Mouse (Mus musculus): Measurements from ENCODE around the gene Nrxn1.

The Nrxn1 gene

GRCm38 (mm10) chr17:90116241-90116640 is 976.6 kb downstream of the Nrxn1 start:
- no peak for DNase-seq (ENCODE audit: low read depth in 2 of 2, low spot score in 2 of 2)

GRCm38 (mm10) chr17:90094999-90095398 is 997.9 kb downstream of the Nrxn1 start:
- DNase-seq (ENCODE audit: low read depth in 2 of 2, low spot score in 2 of 2), result no peak

DNA sequence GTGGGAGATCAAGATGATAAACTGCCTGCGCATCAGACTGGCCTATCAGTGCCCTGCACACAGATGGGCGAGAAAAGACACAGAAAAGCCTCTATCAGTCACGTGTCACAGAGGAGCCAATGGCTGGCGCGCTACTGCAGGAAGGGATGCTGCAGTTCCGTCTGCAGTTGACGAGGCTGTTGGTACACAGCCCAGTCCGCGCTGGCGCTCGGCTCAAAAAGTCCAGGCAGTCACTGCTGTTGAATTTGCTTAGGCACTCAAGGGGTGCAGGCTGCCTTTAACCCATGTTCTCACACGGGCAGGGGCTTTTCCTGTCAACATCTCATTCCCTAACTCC is 1004.6 kb downstream of the Nrxn1 start:
- DNase-seq (ENCODE audit: low read depth in 2 of 2, low spot score in 2 of 2), result no peak

GRCm38 (mm10) chr17:90087616-90088313 is 1005.1 kb downstream of the Nrxn1 start:
- DNase-seq (ENCODE audit: low read depth in 2 of 2, low spot score in 2 of 2), result no peak

- no peak for DNase-seq (ENCODE audit: low read depth in 2 of 2, low spot score in 2 of 2)
Observed at GRCm38 (mm10) chr17:90086826-90087225, 1006.0 kb downstream of the Nrxn1 start.

DNA sequence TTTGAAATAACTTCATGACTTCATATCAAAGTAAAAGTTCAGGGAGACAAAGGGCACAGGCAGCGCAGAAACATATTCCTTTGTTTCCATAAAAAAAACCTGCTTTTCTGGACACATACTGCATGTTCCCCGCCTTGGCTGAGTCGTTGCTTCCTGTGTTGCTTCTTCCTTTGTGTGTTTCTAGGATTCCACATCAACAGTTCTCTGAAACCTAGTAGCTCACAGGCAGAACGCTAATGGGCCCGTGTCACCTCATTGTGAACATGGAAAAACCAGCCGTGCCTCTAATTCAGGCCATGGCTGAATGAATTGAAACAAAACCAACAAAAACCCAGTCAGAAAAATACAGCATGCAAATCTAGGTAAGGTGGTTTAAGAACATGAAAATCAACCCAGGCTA is 1013.9 kb downstream of the Nrxn1 start:
- DNase-seq (ENCODE audit: low read depth in 2 of 2, low spot score in 2 of 2), result no peak

- no peak for DNase-seq (ENCODE audit: low read depth in 2 of 2, low spot score in 2 of 2)
Observed at GRCm38 (mm10) chr17:90078488-90078887, 1014.4 kb downstream of the Nrxn1 start.

DNA sequence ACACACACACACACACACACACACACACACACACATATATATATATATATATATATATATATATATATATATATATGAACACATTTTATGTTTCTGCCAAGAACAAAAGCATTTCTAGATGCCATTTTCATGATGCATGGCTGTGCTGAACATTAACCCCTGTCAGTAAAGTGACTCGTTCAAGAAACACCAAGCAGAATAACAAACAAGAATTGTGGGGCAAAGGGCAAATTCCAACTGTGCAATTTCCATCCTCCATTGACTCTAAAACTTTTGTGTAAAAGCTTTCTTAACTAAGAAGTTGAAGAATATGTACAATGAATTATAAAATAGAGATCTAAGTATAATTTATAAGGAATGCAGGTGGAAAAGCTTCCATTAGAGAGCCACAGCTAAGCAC is 1030.0 kb downstream of the Nrxn1 start:
- DNase-seq (ENCODE audit: low read depth in 2 of 2, low spot score in 2 of 2), result no peak

DNA sequence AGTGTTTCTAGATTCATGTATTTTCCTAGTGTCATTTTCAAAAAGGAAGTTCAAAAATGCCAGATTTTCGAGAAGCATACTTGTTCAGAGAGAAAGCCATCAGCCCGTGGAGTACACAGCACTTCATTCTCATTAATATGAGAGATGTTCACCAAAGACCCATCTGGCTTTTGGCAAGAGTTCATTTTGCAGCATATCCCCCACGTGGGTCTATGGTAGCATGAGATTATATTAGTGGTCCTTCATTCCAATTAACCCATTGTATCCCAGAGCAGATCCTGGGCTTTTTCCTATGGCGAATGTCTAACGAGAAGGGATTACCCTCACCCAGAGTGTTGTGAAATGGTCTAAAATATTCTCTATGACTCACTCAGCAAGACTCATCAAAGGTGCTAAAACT is 1032.0 kb downstream of the Nrxn1 start:
- DNase-seq (ENCODE audit: low read depth in 2 of 2, low spot score in 2 of 2), result no peak

- no peak for DNase-seq (ENCODE audit: low read depth in 2 of 2, low spot score in 2 of 2)
Observed at GRCm38 (mm10) chr17:90060168-90060567, 1032.7 kb downstream of the Nrxn1 start.

DNA sequence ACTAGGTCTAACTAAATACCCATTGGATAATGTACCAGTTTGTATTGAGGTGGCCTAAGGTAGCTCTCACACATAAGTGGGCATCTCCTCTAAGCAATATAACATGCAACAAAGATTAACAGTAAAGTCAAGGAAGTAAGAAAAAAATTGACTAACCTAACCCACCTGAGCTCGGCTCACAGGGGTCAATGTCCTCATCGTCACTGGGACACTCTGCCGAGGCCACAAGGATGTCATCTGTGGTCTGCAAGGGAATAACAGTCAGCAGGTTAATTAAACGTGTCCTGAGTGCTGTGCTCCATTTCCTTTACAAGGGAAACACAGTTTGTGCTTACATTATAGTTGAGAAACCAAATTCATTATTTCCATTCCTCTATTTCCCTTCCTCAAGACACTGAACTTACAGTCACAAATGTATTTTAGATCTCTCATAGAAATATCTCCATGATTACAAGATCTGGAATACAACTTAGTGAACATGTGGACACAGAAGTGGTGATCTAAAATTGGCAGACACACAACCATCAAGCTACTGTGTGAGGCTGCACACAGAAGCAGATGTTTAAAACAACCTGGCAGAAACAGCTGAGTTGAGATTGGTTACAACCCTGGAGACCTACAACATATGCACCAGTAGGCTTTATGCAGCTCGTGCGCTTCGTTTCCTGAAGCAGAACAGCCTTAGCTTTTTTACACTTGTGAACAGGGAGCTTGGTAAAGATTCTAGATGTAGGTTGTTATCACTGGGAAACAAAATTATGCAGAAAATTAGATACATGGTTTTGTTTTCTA is 1033.4 kb downstream of the Nrxn1 start:
- no peak for DNase-seq (ENCODE audit: low read depth in 2 of 2, low spot score in 2 of 2)

- no peak for DNase-seq (ENCODE audit: low read depth in 2 of 2, low spot score in 2 of 2)
Observed at GRCm38 (mm10) chr17:90054312-90054711, 1038.6 kb downstream of the Nrxn1 start.

DNA sequence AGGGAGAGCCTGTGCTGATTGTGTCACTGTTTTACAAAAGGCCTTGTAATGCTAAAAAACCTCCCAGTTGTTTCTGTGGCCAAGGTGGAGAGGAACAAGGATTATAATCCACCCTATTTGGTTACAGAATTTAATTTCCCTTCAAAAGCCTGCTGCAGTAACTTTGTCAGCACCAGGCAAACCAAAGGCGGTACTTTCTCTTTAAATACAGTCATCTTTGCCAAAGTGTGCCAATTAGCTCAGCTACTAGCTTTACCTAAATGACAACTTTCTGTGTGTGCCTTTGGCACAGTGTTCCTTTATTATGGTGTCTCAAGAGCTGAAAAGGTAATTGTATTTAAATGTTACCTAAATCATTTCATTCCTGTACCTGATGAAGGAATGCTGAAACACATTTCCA is 1053.6 kb downstream of the Nrxn1 start:
- no peak for DNase-seq (ENCODE audit: low read depth in 2 of 2, low spot score in 2 of 2)

- DNase-seq (ENCODE audit: low read depth in 2 of 2, low spot score in 2 of 2), result no peak
Observed at GRCm38 (mm10) chr17:90032416-90032815, 1060.5 kb downstream of the Nrxn1 start.

- no peak for DNase-seq (ENCODE audit: low read depth in 2 of 2, low spot score in 2 of 2)
Observed at GRCm38 (mm10) chr17:90016636-90017035, 1076.2 kb downstream of the Nrxn1 start.

GRCm38 (mm10) chr17:90011761-90012160 is 1081.1 kb downstream of the Nrxn1 start:
- no peak for DNase-seq (ENCODE audit: low read depth in 2 of 2, low spot score in 2 of 2)

DNA sequence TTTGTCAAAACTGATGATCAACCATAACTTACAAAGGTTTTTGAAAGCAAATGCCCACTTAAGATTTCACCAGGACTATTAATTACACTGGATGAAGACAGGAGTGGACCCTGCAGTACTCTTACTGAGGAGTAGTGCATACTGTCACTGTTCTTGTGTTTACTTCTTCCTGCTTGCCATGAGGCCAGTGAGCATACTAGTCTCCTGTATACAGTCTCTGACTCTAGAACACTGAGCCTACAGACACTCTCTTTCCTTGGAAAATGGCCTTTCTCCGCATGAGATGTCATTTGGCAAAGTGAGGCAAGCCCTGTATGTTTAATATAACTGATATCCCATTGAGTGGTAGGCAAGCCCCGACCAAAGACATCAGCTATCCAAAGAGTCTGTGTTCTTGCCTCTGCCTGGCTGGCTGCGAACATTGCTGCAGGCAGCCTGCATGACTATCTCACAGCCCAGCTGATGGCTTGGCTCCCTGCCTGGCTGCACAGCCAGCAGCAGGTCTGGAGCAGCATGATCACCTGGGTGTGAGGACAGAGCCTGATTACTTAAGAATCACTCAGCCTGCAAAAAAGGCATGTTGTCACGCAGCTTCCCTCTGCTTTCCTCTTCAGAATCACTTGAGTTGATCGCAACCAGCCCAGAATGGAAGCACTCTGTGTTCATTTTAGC is 1085.3 kb downstream of the Nrxn1 start:
- DNase-seq (ENCODE audit: low read depth in 2 of 2, low spot score in 2 of 2), result no peak

DNA sequence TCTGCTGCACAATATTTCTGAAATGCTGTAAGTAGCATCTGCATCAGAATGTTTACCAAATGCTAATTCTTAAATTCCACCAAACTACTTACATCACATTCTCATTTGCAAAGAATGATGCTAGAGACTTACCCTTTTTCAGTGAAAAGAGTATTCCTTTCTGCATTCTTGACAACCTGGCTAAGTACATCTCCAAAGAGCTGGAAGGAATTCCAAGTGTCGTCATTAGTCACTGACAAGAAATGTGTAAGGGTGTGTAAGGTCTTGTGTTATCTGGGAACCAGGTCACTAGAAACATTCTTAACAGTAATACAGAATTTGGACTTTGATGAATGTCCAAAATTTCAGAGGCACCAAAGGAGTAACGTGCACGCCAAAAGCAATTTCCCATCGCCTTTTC is 1102.2 kb downstream of the Nrxn1 start:
- DNase-seq (ENCODE audit: low read depth in 2 of 2, low spot score in 2 of 2), result no peak
